Mouse (Mus musculus) liver, embryonic 16.5 days (tissue): ENCODE results near the gene Pitpnc1. TPM values are rescaled to one million over a fixed set of nuclear protein-coding genes. Genes with fewer than 3 reads are reported as not detected.

Source experiments
- ATAC-seq: fragments of 200-750 bp; cut with Nextera tagmentation; 2 replicates; pipeline ENCODE4 v1.8.0; 2017; ENCODE audit warnings: low read depth, mild to moderate bottlenecking, moderate number of reproducible peaks, moderate library complexity
- H3K27ac ChIP-seq: fragments of 300-500 bp; sonication (generic); 2 replicates; pipeline ENCODE4 v1.5.1; 2014; ENCODE audit warnings: mild to moderate bottlenecking, low read length
- H3K27me3 ChIP-seq: fragments of 300-500 bp; sonication (generic); 2 replicates; pipeline ENCODE4 v1.6.1; 2014; ENCODE audit warnings: low read depth, low read length, mixed read lengths; ENCODE audit not compliant: control insufficient read depth, insufficient read depth
- H3K36me3 ChIP-seq: fragments of 300-500 bp; sonication (generic); 2 replicates; pipeline ENCODE4 v1.6.1; 2014; ENCODE audit warnings: mild to moderate bottlenecking; ENCODE audit not compliant: control insufficient read depth, insufficient read depth
- H3K4me1 ChIP-seq: fragments of 300-500 bp; sonication (generic); 2 replicates; pipeline ENCODE4 v1.6.1; 2014; ENCODE audit warnings: low read depth, low read length, mixed read lengths; ENCODE audit not compliant: control insufficient read depth
- H3K4me2 ChIP-seq: fragments of 300-500 bp; sonication (generic); 2 replicates; pipeline ENCODE4 v1.6.1; 2014; ENCODE audit warnings: low read depth, low read length, mixed read lengths
- H3K4me3 ChIP-seq: fragments of 300-500 bp; sonication (generic); 2 replicates; pipeline ENCODE4 v1.5.1; 2014; ENCODE audit warnings: low read depth, mild to moderate bottlenecking, low read length
- H3K9ac ChIP-seq: fragments of 300-500 bp; sonication (generic); 2 replicates; pipeline ENCODE4 v1.6.1; 2014; ENCODE audit warnings: low read depth, low read length
- H3K9me3 ChIP-seq: fragments of 300-500 bp; sonication (generic); replicated peaks from 2 replicates; pipeline ENCODE4 v1.6.1; 2016; ENCODE audit warnings: low read length; ENCODE audit not compliant: control insufficient read depth
- WGBS: fragments of 180-500 bp; shearing (Covaris S2); extraction: QIAGEN DNeasy Blood & Tissue Kit; methylation state at CpG from one replicate; pipeline ENCODE4 v1.1.7; 2014; ENCODE audit not compliant: insufficient replicate concordance; 5-methylcytosine and 5-hydroxymethylcytosine counted together
- polyA plus RNA-seq: library from polyadenylated mRNA; unstranded; fragments of >200 nt; fragmentation: Nextera tagmentation; extraction: Ambion mirVana; gene quantifications from 2 replicates; pipeline ENCODE4 v1.2.1, GENCODE M21; 2015

Pitpnc1 gene
- polyA plus RNA-seq, 1 experiment from 2014 or later = 7.6 TPM

- H3K27me3 ChIP-seq = no peaks in the 10 kb centered on the region
- H3K4me1 ChIP-seq = no peaks in the 10 kb centered on the region
- H3K27ac ChIP-seq = no peak overlapping the region
- H3K4me2 ChIP-seq = no peak overlapping the region
- H3K4me3 ChIP-seq = no peak overlapping the region
- ATAC-seq = no peak
- no peak overlapping the region for H3K9ac ChIP-seq
- H3K36me3 ChIP-seq = peaks cover 9% of the 10 kb centered on the region
- no peaks in the 10 kb centered on the region for H3K9me3 ChIP-seq
- WGBS = 69% methylated on average over 5 of the region's 5 CpGs
These were observed 237.1 kb downstream of the Pitpnc1 start for GRCm38 (mm10) chr11:107233252-107233890.

- H3K4me2 ChIP-seq = no peak overlapping the region
- no peaks in the 10 kb centered on the region for H3K9me3 ChIP-seq
- H3K4me3 ChIP-seq = no peak overlapping the region
- no peak for ATAC-seq
- 79% methylated on average over 10 of the region's 10 CpGs for WGBS
- H3K36me3 ChIP-seq = peaks cover 13% of the 10 kb centered on the region
- H3K27ac ChIP-seq = no peak overlapping the region
- H3K27me3 ChIP-seq = no peaks in the 10 kb centered on the region
- H3K9ac ChIP-seq = no peak overlapping the region
- H3K4me1 ChIP-seq = no peaks in the 10 kb centered on the region
These were observed 240.4 kb downstream of the Pitpnc1 start for GRCm38 (mm10) chr11:107230128-107230527.

- Histone ChIP-seq H3K4me2 (no peak overlapping the region), H3K4me3 (no peak overlapping the region), H3K9ac (no peak overlapping the region), H3K9me3 (no peaks in the 10 kb centered on the region), H3K4me1 (no peaks in the 10 kb centered on the region), H3K27me3 (no peaks in the 10 kb centered on the region), H3K36me3 (peaks cover 6% of the 10 kb centered on the region), H3K27ac (no peak overlapping the region)
- ATAC-seq = no peak
- 64% methylated on average over 1 of the region's 1 CpGs for WGBS
These were observed 244.1 kb downstream of the Pitpnc1 start for GRCm38 (mm10) chr11:107226431-107226830.

DNA sequence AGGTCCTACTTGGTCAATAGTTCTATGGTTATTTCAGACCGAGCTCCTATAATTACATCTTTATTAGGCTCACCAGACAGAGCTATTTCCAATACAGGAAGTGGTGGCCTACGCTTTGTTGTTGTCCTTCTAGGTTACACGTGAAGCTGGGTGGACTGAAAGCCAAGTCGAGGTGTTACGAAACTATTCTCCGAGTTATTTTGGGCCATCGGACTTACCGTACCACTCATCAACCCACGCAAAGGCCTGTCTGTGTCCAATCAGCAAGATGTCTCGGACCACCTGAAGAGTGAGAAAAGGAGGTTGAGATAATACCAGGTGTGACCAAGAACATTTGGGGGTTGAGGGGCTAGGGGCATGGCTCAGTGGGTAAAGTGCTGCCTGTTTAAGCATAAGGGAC lies 244.5 kb downstream of the Pitpnc1 start:
- H3K36me3 ChIP-seq = peaks cover 5% of the 10 kb centered on the region; the same call in 1 of the 2 replicates
- no peak overlapping the region for H3K4me3 ChIP-seq
- no peak overlapping the region for H3K27ac ChIP-seq
- H3K4me2 ChIP-seq = no peak overlapping the region
- H3K9me3 ChIP-seq = no peaks in the 10 kb centered on the region
- 72% methylated on average over 10 of the region's 10 CpGs for WGBS
- H3K4me1 ChIP-seq = no peaks in the 10 kb centered on the region
- no peaks in the 10 kb centered on the region for H3K27me3 ChIP-seq
- no peak for ATAC-seq
- no peak overlapping the region for H3K9ac ChIP-seq

DNA sequence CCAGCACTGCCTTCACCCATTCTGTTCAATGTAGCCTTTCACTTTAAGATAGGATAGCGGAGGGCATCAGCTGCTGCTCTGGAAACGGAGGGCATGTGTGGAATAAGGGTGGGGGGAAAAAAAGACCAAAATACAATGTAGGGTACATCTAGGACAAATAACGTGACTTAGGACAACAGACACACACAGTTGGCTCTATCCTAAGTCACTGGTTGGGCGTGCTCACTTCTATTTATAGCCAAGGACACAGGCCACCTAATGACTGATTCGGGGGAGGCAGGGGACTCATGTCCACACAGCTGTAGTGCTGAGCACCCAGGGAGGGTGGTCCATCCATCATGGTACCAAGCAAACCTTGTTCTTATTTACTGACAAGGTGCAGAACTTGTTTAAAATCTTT lies 245.2 kb downstream of the Pitpnc1 start:
- no peak overlapping the region for H3K27ac ChIP-seq
- no peaks in the 10 kb centered on the region for H3K4me1 ChIP-seq
- no peaks in the 10 kb centered on the region for H3K27me3 ChIP-seq
- H3K4me2 ChIP-seq = no peak overlapping the region
- no peak overlapping the region for H3K9ac ChIP-seq
- ATAC-seq = no peak
- peaks cover 5% of the 10 kb centered on the region; the same call in 1 of the 2 replicates for H3K36me3 ChIP-seq
- H3K9me3 ChIP-seq = no peaks in the 10 kb centered on the region
- 66% methylated on average over 5 of the region's 5 CpGs for WGBS
- H3K4me3 ChIP-seq = no peak overlapping the region

DNA sequence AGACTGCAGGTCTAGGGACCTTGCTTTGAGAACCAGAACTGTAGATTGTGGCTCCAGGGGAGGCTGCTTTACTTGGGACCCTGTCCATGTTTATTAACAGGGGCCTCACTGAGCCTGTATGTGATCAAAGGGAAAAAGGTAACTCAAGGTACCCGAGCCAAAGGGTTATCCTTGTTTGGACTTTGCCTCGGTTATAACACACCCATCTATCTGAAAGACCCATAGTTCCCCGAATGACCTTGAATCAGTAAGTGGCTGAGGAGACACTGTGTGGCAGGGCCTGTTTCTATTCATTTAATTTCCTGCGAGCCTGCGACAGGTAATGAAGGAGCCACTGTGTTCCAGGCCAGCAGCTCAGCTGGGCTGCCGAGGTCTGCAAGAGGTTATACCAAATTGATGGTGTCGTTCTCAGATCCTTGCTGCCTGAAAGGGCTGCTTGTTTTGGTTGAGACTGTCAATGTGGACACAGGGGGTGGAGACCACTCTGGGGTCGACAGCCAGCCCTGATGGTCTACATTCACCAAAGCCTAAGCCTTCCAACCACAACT lies 246.8 kb downstream of the Pitpnc1 start:
- no peak for ATAC-seq

GRCm38 (mm10) chr11:107223169-107223561 lies 247.3 kb downstream of the Pitpnc1 start:
- Histone ChIP-seq H3K4me2 (no peak overlapping the region), H3K4me1 (no peaks in the 10 kb centered on the region), H3K9ac (no peak overlapping the region), H3K27ac (no peak overlapping the region), H3K4me3 (no peak overlapping the region), H3K27me3 (no peaks in the 10 kb centered on the region), H3K9me3 (no peaks in the 10 kb centered on the region), H3K36me3 (peaks cover 3% of the 10 kb centered on the region; the same call in 1 of the 2 replicates)
- 58% methylated on average over 1 of the region's 1 CpGs for WGBS
- ATAC-seq = no peak

More for the DNA sequence above, 246.8 kb downstream of the Pitpnc1 start:
- Histone ChIP-seq H3K4me3 (no peak overlapping the region), H3K4me2 (no peak overlapping the region), H3K27ac (no peak overlapping the region), H3K36me3 (peaks cover 5% of the 10 kb centered on the region; the same call in 1 of the 2 replicates), H3K27me3 (no peaks in the 10 kb centered on the region), H3K9me3 (no peaks in the 10 kb centered on the region), H3K4me1 (no peaks in the 10 kb centered on the region), H3K9ac (no peak overlapping the region)
- WGBS = 68% methylated on average over 8 of the region's 8 CpGs

DNA sequence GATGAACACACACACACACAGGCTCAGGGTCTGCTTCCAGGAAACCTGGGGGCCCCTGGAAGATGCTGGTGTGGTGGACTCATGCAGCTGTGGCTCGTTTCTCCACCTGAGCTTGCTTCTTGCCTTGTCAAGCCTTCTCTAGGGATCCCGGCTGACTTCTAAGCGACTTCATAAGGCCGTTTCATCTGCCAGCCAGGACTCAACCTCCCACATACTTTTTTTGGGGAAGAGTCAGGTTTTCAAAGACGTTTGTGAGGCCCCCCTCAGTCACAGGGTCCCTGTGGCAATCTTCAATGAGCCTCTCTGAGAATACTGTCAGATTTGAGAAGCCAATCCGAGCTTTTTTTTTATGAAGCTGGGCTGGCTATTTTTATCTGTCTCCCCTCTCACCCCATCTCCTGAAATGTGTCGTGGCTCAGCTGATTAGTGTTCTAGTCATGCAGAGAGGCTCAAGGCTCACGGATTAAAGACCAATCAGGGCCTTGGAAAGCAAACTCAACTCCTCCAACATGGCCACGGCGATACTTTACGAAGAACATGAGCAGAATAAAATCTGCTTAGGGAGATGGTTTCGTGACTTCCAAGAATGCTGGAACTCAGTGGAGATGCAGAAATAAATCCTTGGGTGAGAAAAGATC lies 247.8 kb downstream of the Pitpnc1 start:
- no peak overlapping the region for H3K4me2 ChIP-seq
- H3K36me3 ChIP-seq = no peaks in the 10 kb centered on the region
- 67% methylated on average over 12 of the region's 12 CpGs for WGBS
- H3K4me1 ChIP-seq = no peaks in the 10 kb centered on the region
- no peak for ATAC-seq
- H3K9ac ChIP-seq = no peak overlapping the region
- H3K27me3 ChIP-seq = no peaks in the 10 kb centered on the region
- no peak overlapping the region for H3K4me3 ChIP-seq
- no peak overlapping the region for H3K27ac ChIP-seq
- no peaks in the 10 kb centered on the region for H3K9me3 ChIP-seq

- no peak overlapping the region for H3K4me2 ChIP-seq
- H3K36me3 ChIP-seq = no peaks in the 10 kb centered on the region; the same call in 1 of the 2 replicates
- no peaks in the 10 kb centered on the region for H3K9me3 ChIP-seq
- WGBS = 79% methylated on average over 9 of the region's 9 CpGs
- no peak overlapping the region for H3K4me3 ChIP-seq
- H3K9ac ChIP-seq = no peak overlapping the region
- no peak for ATAC-seq
- no peak overlapping the region for H3K27ac ChIP-seq
- H3K27me3 ChIP-seq = no peaks in the 10 kb centered on the region
- H3K4me1 ChIP-seq = no peaks in the 10 kb centered on the region
These were observed 255.4 kb downstream of the Pitpnc1 start for GRCm38 (mm10) chr11:107215111-107215510.
